Mouse (Mus musculus) lung, postnatal 14 days (tissue): Measurements from ENCODE around the gene Cdh23.

Experiments used
- DNase-seq: peaks from one replicate; pipeline ENCODE4 v3.0.0; 2021

The Cdh23 gene

GRCm38 (mm10) chr10:60304854-60305628 lies 391.2 kb downstream of the Cdh23 start:
- peak; percentile 84 for DNase-seq

DNA sequence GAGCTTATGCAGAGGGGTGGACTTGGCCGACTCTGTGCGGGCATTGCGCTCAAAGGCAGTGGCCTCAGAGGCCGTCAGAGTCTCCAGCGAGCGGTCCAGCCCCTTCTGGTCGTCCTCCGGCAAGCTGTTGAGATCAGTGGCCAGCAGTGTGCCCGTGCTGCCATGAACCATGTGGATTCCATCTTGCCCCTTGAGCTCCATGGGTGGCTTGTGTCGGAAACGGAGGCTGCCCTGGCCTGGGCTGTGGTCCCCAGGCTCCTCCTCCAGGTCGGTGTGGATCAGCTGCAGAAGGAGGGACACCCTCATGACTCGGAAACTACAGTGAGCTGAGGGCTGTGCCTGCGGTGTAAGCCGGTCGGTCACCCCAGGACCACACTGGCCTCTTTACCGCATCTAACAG lies 392.9 kb downstream of the Cdh23 start:
- DNase-seq = no peak

- DNase-seq = no peak
Observed at GRCm38 (mm10) chr10:60299636-60300035, 396.7 kb downstream of the Cdh23 start.

GRCm38 (mm10) chr10:60296027-60296426 lies 400.3 kb downstream of the Cdh23 start:
- peak; percentile 44 for DNase-seq

DNA sequence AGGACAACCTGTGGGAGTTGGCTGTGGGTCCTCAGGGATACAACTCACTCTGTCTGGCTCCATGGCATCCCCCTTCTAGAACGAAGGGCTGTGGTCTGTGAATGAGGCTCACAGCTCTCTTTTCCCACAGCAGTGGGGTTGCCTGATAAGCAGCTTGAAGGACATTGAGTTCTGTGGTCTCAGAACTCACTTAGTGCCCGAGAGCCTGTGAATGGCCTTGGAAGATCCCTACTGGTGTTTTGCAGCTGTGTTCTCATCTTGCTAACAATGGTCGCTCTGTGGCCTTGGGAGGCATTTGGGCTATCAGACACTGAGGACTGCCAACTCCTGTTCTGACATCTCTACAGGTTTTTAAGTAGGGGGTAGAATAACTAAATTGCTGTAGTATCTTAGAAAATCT lies 400.9 kb downstream of the Cdh23 start:
- no peak for DNase-seq

DNA sequence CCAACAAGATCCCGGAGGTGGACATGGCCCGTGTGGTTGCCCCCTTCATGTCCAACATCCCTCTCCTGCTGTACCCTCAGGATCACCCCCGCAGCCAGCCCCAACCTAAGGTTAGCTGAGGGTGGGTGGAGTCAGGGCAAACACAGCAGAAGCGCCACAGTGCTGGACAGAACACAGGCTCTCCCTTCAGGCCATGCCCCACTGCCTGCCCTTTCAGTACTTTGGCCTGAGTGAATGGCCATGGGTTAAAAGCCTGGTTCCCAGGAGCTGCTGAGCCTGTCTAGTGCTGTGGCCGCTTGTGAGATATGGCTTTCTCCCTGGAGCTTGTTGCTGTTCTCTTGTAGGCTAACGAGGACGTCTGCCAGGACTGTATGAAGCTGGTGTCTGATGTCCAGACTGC lies 401.7 kb downstream of the Cdh23 start:
- no peak for DNase-seq

GRCm38 (mm10) chr10:60292209-60292608 lies 404.1 kb downstream of the Cdh23 start:
- DNase-seq = no peak

DNA sequence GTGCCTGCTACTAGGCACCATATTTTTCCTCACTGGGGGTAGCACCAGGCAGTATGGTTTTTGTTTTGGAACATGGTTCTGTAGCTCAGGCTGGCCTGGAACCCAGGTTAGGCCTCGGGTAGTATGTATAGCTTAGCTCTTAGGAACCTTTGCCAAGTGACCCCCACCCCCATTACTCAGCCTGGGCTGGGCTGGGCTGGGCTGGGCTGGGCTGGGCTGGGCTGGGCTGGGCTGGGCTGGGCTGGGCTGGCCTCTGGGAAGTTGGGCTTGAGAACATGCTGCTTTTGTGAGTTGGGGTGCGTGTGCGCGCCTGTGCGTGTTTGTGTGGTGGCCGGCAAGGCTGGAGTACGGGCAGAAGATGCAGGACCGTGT lies 405.6 kb downstream of the Cdh23 start:
- DNase-seq = no peak

GRCm38 (mm10) chr10:60290026-60290738 lies 406.1 kb downstream of the Cdh23 start:
- DNase-seq = no peak

DNA sequence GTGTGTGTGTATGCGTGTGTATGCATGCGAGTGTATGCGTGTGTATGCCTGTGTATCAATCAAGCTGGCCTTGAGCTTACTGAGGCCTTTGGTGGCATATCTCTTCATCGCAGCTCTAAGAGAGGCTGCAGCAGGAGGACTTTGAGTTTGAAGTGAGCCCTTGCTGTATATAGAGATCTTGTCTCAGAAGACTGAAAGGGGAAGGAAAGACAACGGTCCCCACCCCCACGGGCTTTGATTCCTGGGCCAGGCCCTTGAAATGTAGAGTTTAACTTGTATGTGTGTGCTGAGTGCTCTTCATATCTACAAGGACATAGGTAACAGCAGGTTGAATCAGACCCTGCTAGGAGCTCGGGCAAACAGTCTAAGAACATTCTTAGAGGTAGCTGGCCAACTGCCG lies 407.1 kb downstream of the Cdh23 start:
- DNase-seq = peak; percentile 57

GRCm38 (mm10) chr10:60287726-60288125 lies 408.6 kb downstream of the Cdh23 start:
- DNase-seq = no peak

- DNase-seq = no peak
Observed at GRCm38 (mm10) chr10:60287161-60287560, 409.1 kb downstream of the Cdh23 start.

GRCm38 (mm10) chr10:60286546-60286945 lies 409.7 kb downstream of the Cdh23 start:
- no peak for DNase-seq

GRCm38 (mm10) chr10:60285676-60286372 lies 410.5 kb downstream of the Cdh23 start:
- DNase-seq = peak; percentile 44

DNA sequence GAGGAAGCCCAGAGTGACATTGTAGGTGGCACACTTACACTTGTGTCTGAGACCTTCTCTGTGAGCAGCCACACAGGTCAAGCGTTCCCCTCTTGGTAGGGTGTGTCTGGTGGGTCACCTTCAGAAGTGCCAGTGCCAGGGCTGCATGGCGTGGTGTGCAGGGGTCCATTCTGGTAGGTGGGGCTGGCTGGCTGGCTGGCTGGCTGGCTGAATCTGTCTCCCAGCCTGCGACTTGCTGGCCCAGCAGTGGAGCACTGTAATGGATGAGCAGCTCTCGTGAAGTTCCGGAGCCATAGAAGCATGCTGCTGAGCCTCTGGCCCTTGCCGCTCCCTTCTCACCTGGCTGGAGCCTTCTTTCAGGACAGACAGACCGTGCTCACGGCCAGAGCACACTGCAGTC lies 411.1 kb downstream of the Cdh23 start:
- DNase-seq = no peak

- DNase-seq = no peak
Observed at GRCm38 (mm10) chr10:60284676-60285111, 411.6 kb downstream of the Cdh23 start.

- no peak for DNase-seq
Observed at GRCm38 (mm10) chr10:60284248-60284647, 412.0 kb downstream of the Cdh23 start.

DNA sequence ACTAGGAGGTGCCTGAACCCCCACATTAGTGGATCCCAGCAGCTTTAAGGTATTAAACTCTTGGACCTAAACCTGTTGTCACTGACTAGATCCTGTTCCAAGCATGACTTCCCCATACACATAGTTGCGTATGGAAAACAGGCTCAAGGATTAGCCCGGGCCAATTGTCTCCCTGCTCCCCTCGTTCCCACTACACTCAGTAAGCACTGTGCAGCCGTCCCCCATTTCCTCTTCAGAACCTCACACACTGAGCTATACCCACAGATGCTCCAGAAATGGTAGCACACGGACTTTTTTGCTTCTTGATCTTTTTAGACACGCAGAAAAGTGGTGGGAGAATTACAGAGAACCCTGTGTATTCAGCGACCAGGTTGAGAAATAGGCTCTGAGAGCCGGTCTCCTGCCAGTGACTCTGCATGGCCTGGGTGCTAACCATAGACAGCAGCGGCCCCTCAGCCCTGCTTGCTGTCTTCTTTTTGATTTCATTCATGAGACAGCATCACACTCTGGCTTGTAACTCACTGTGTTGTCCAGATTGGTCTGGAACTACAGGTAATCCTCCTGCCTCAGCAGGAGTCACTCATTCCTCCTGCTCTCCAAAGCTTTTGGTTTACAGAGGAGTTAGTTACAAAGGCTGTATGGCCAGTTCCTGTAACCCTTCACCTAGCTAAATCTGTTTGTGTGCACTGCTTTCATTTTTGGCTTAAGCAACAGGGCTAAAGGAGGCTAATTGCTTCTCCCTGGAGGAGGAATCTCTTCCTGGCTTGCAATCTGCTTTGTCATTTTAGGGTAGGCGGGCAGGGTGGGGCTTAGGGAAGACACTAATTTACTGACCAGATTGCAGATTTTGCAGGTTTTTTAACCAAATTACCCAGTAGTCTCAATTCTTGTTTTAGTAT lies 413.9 kb downstream of the Cdh23 start:
- DNase-seq = peak; percentile 44

DNA sequence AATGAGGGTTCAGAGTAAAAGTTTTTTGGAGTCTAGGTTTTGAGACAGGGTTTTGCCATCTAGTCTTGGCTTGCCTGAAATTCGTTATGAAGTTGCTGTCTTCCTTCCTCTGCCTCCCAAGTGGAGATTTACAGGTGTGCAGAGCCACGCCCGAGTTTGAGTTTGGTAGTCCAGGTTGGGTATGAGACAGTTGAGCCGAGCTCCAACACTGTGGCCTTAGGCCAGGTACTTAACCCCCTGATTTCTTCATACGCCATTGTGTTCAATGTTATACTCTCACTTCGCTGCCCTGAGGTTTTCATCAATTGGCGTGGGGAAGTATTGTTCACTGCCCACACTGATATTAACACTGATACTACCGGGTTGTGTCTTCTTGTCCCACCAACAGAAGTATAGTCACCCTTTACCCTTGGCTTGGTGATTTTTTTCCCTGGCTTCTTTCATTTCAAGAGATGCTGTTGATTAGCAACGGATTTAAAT lies 414.7 kb downstream of the Cdh23 start:
- DNase-seq = no peak

- no peak for DNase-seq
Observed at GRCm38 (mm10) chr10:60280353-60280752, 415.9 kb downstream of the Cdh23 start.

GRCm38 (mm10) chr10:60279941-60280301 lies 416.4 kb downstream of the Cdh23 start:
- peak; percentile 57 for DNase-seq

DNA sequence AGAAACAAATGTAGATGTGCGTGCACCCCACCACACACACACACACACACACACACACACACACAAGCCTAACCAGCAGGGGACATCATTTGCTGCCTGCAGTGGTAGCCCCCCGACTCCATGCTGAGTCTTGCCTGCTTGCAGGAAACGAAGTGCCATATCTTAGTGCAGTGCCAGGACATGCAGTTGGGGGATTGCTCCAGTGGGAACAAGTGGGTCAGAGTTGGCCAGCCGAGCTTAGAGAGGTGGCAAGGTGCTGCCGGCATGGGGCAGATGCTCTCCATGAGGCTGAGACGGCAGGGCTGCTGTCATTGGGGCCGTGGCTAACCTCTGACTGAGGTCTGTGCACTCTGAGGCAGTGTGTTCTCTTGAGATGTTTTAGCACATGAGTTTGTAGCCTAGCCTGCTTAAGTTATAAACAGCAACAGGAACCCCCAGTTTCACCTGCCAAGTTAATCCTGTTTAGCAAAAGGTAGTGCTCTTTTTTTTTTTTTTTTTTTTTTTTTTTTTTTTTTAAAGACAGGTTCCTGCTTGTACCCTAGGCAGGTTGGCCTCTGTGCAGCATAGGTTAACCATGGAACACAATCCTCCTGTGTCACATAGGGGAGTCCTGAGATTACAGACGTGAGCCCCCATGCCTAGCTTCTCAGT lies 416.9 kb downstream of the Cdh23 start:
- DNase-seq = no peak
